Mouse (Mus musculus): ENCODE measurements around the gene Iqcf3.

Iqcf3 gene

GRCm38 (mm10) chr9:106470991-106471750 is 90.3 kb downstream of the Iqcf3 start:
- no peak for DNase-seq

GRCm38 (mm10) chr9:106469776-106470175 is 91.7 kb downstream of the Iqcf3 start:
- no peak for DNase-seq

- no peak for DNase-seq
These were observed 92.1 kb downstream of the Iqcf3 start for GRCm38 (mm10) chr9:106469317-106469716.

GRCm38 (mm10) chr9:106467746-106468145 is 93.7 kb downstream of the Iqcf3 start:
- DNase-seq: no peak

GRCm38 (mm10) chr9:106466721-106467120 is 94.7 kb downstream of the Iqcf3 start:
- DNase-seq: no peak

GRCm38 (mm10) chr9:106465571-106466200 is 95.7 kb downstream of the Iqcf3 start, which contains the start of gene Gpr62:
TSS of gene Gpr62 (minus strand) at chr9:106465938.
- no peak for DNase-seq

- DNase-seq: peak; percentile 36
These were observed 96.5 kb downstream of the Iqcf3 start for GRCm38 (mm10) chr9:106464751-106465541.

GRCm38 (mm10) chr9:106463122-106464063 is 98.0 kb downstream of the Iqcf3 start:
- no peak for DNase-seq

GRCm38 (mm10) chr9:106462430-106462800 is 99.0 kb downstream of the Iqcf3 start:
- no peak for DNase-seq

- DNase-seq: no peak
These were observed 99.6 kb downstream of the Iqcf3 start for GRCm38 (mm10) chr9:106461641-106462429.

- DNase-seq: no peak
These were observed 100.4 kb downstream of the Iqcf3 start for GRCm38 (mm10) chr9:106461026-106461415.

- DNase-seq: no peak
These were observed 100.9 kb downstream of the Iqcf3 start for GRCm38 (mm10) chr9:106460401-106461025.

GRCm38 (mm10) chr9:106459946-106460345 is 101.5 kb downstream of the Iqcf3 start:
- no peak for DNase-seq

- no peak for DNase-seq
These were observed 103.5 kb downstream of the Iqcf3 start for GRCm38 (mm10) chr9:106457920-106458319.

- DNase-seq: no peak
These were observed 104.3 kb downstream of the Iqcf3 start for GRCm38 (mm10) chr9:106457163-106457559.

- DNase-seq: no peak
These were observed 104.9 kb downstream of the Iqcf3 start for GRCm38 (mm10) chr9:106456325-106457162.

- no peak for DNase-seq
These were observed 106.3 kb downstream of the Iqcf3 start for GRCm38 (mm10) chr9:106454888-106455681.

GRCm38 (mm10) chr9:106454071-106454761 is 107.2 kb downstream of the Iqcf3 start:
- DNase-seq: no peak

All from lung, postnatal 36 days (tissue).